Mouse (Mus musculus) small intestine, adult 2 months (tissue): ENCODE results near the gene Nrp2.

Experiments
- CTCF ChIP-seq: fragments of 200-500 bp; IDR thresholded peaks from 2 replicates; pipeline ENCODE4 v1.5.1; 2012; ENCODE audit warnings: low read depth, mild to moderate bottlenecking, control low read depth, inconsistent platforms, low read length, moderate library complexity, mixed read lengths; ENCODE audit not compliant: insufficient replicate concordance, insufficient read length; ENCODE audit errors: extremely low read depth
- POLR2A ChIP-seq: fragments of 200-500 bp; IDR thresholded peaks from 2 replicates; pipeline ENCODE4 v1.6.1; 2012; ENCODE audit warnings: low read depth, mild to moderate bottlenecking, control low read depth, inconsistent platforms, low read length, moderate library complexity

DNA sequence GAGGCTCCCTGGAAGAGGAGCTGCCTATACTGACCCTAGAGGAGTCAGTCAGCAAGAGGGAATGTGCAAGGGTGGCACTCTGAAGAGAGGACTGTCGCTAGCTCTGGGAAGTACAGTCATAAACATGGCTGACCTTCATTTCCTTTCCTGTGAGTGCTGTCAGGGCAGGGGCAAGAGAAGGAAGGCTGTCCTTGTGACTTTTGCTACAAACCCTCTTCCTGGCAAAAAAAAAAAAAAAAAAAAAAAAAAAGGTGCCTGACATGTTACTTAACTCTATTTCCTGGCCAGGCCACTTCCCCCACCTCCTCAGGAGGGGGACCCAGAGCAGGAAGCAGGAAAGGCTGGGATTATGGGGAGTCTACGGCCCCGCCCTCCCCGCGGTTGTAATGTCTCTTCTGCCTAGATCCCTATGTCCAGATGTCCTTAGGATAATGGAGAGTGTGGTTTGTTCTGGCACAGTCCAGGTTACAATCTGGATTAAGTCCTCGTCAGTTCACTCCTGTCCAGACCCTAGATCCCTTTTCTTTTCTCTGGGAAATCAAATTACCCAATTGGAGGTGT is 21.5 kb downstream of the Nrp2 start:
- TF ChIP-seq CTCF, result no peak
- TF ChIP-seq POLR2A, result no peak
